Comparison of ENCODE assay signal across 17 mouse cellular contexts in genomic region chr12:83914202-83914740, GRCm38 (mm10). TPM values are rescaled to one million over a fixed set of nuclear protein-coding genes. Genes with fewer than 3 reads are reported as not detected.
DNase-seq lines count a peak whose midpoint lies in the region; ATAC-seq and TF ChIP-seq lines count a peak whose summit lies in the region.
"Had no signal": no experiment of that assay in that cellular context is flagged by ENCODE, and none has a peak within 500 bp of the region (broad histone marks: within the 10 kb centered on the region; RNA-seq: fewer than 3 reads in every experiment).

No protein-coding gene starts in this region.

- H3K9me3 ChIP-seq in heart, embryonic 11.5 days (replicated peaks; ENCODE audit: control insufficient read depth, low read length) = no peaks in the 10 kb centered on the region
- no peaks in the 10 kb centered on the region for H3K9me3 ChIP-seq in MEL (replicated peaks; ENCODE audit: insufficient read depth, low read length)
- H3K9me3 ChIP-seq: heart, embryonic 15.5 days; stomach, embryonic 15.5 days had no signal

- H3K4me3 ChIP-seq in heart, embryonic 11.5 days (ENCODE audit: low read depth, low read length) = no peak overlapping the region
- H3K4me3 ChIP-seq in MEL (ENCODE audit: control insufficient read depth in 1 of 2, insufficient read depth in 1 of 2, low read depth in 2 of 2, low read length in 2 of 2) = no peak overlapping the region
- H3K4me3 ChIP-seq: heart, embryonic 15.5 days; stomach, embryonic 15.5 days had no signal

- no peak for TF ChIP-seq EP300 in MEL (IDR thresholded peaks at IDR 0.05; ENCODE audit: low read depth in 1 of 2, low read length in 2 of 2)

- no peak overlapping the region for H3K27ac ChIP-seq in heart, embryonic 11.5 days (ENCODE audit: low read depth, low read length)
- no peak overlapping the region for H3K27ac ChIP-seq in MEL (ENCODE audit: control insufficient read depth, low read depth, low read length)
- H3K27ac ChIP-seq: heart, embryonic 15.5 days; stomach, embryonic 15.5 days had no signal

- no peak overlapping the region for H3K9ac ChIP-seq in heart, embryonic 11.5 days (ENCODE audit: low read depth, low read length)
- no peak overlapping the region for H3K9ac ChIP-seq in MEL (ENCODE audit: control insufficient read depth, low read depth, low read length, poor library complexity, severe bottlenecking)
- H3K9ac ChIP-seq: heart, embryonic 15.5 days; stomach, embryonic 15.5 days had no signal

- H3K79me2 ChIP-seq in MEL (ENCODE audit: control insufficient read depth, insufficient read depth, low read length, poor library complexity) = no peaks in the 10 kb centered on the region; the same call in 1 of the 2 replicates

- H3K4me2 ChIP-seq in heart, embryonic 11.5 days = no peak overlapping the region
- H3K4me2 ChIP-seq: heart, embryonic 15.5 days; midbrain, embryonic 11.5 days; stomach, embryonic 15.5 days had no signal

- no peaks in the 10 kb centered on the region for H3K27me3 ChIP-seq in heart, embryonic 11.5 days (ENCODE audit: control insufficient read depth, insufficient read depth, low read length)
- H3K27me3 ChIP-seq in MEL (ENCODE audit: control insufficient read depth in 1 of 2, insufficient read depth in 2 of 2, low read length in 2 of 2) = no peaks in the 10 kb centered on the region
- H3K27me3 ChIP-seq: heart, embryonic 15.5 days; stomach, embryonic 15.5 days had no signal

- ATAC-seq in heart, embryonic 11.5 days (replicated peaks; ENCODE audit: insufficient number of reproducible peaks, low FRiP score, low TSS enrichment) = no peak
- ATAC-seq in megakaryocyte progenitor cell, adult 5-6 weeks (replicated peaks; ENCODE audit: poor library complexity) = peak; percentile 85
- no peak for ATAC-seq in inflammation-experienced regulatory T-cells, adult 6 months
- ATAC-seq: intestine, embryonic 16.5 days had no signal

- no peaks in the 10 kb centered on the region for H3K36me3 ChIP-seq in heart, embryonic 11.5 days (ENCODE audit: control insufficient read depth, insufficient read depth, low read length)
- H3K36me3 ChIP-seq in MEL (ENCODE audit: control insufficient read depth in 1 of 2, insufficient read depth in 2 of 2, low read length in 2 of 2) = no peaks in the 10 kb centered on the region; a peak in 2 of 4 replicates
- H3K36me3 ChIP-seq: heart, embryonic 15.5 days; stomach, embryonic 15.5 days had no signal

- peak; percentile 74 for DNase-seq in heart, adult 11 months
- DNase-seq in MEL (ENCODE audit: low read depth, low spot score) = peak; percentile 44
- peak; percentile 87 for DNase-seq in cerebellum, adult 9-11 months
- DNase-seq in frontal cortex, postnatal 14 days (ENCODE audit: low spot score in 2 of 2) = no peak
- DNase-seq: adrenal gland, adult 2 months; gastrocnemius, postnatal 25 days; kidney, postnatal 25 days; liver; lung, postnatal 10 days; thymus, postnatal 36 days had no signal

- TF ChIP-seq CTCF in MEL (IDR thresholded peaks at IDR 0.05 in 2 of 3, conservative IDR thresholded peaks at IDR 0.05 in 1 of 3; ENCODE audit: control insufficient read depth in 1 of 3, insufficient read depth in 1 of 3, low read depth in 2 of 3, low read length in 3 of 3, poor library complexity in 1 of 3, severe bottlenecking in 1 of 3) = no peak

- no peaks in the 10 kb centered on the region; the same call in 1 of the 2 replicates for H3K4me1 ChIP-seq in heart, embryonic 11.5 days (ENCODE audit: control insufficient read depth, insufficient read depth, low read length)
- H3K4me1 ChIP-seq in MEL (ENCODE audit: control insufficient read depth in 1 of 2, insufficient read depth in 2 of 2, low read length in 2 of 2) = 0 out of 4 replicates have a peak, but pooled peaks cover 0 to 3% of the 10 kb centered on the region in 2 experiments
- H3K4me1 ChIP-seq: stomach, embryonic 15.5 days had no signal

- TF ChIP-seq POLR2A in MEL (IDR thresholded peaks at IDR 0.05; ENCODE audit: control insufficient read depth in 1 of 2, insufficient read depth in 1 of 2, low read depth in 1 of 2, low read length in 2 of 2, poor library complexity in 1 of 2) = no peak

- WGBS in heart, embryonic 11.5 days (ENCODE audit: insufficient replicate concordance) = 92% methylated on average over 4 of the region's 4 CpGs

- no peak for TF ChIP-seq RAD21 in MEL (IDR thresholded peaks at IDR 0.05; ENCODE audit: low read depth, low read length)

TF ChIP-seq in MEL, 35 proteins besides CTCF, POLR2A, EP300 and RAD21:
- TF ChIP-seq KAT2A (conservative IDR thresholded peaks at IDR 0.05; ENCODE audit: low read depth, low read length) = no peak
- no peak for TF ChIP-seq USF1 (IDR thresholded peaks at IDR 0.05; ENCODE audit: low read depth, low read length)
- TF ChIP-seq TBP (IDR thresholded peaks at IDR 0.05; ENCODE audit: low read depth, low read length) = peak; percentile 93
- peak; percentile 57; the same call in 1 of the 2 replicates for TF ChIP-seq UBTF (IDR thresholded peaks at IDR 0.05; ENCODE audit: borderline replicate concordance, insufficient read depth, low read depth, low read length)
- TF ChIP-seq JUND (IDR thresholded peaks at IDR 0.05; ENCODE audit: low read depth, low read length) = no peak

RNA-seq across cellular contexts. Expression of gene Numb, which starts 7.5 kb away (rescaled TPM):
- polyA plus RNA-seq in heart, embryonic 11.5 days (2014; fragmentation: Nextera tagmentation; extraction: Ambion mirVana) = 34.3 and 41.7 TPM in 2 replicates
- 8.4 and 10.6 TPM in 2 replicates for total RNA-seq in MEL (2012; rRNA removed)
- 10 to 100 TPM in 1 of 2 experiments, not detected in 1; 14.6 TPM for polyA plus RNA-seq in MEL (2012; ENCODE audit: insufficient read depth in 1 of 2, insufficient read length in 2 of 2, low read depth in 1 of 2, low replicate concordance in 2 of 2, missing spikeins in 1 of 2)
- 15.9 and 19.3 TPM in 2 replicates for total RNA-seq in megakaryocyte progenitor cell, adult 5-6 weeks (2015)
- total RNA-seq in megakaryocyte progenitor cell, adult 5-6 weeks (2017) = 12.6 and 26.8 TPM in 2 replicates
- 10 to 100 TPM; 30.5 to 42.4 (median 37.2) TPM for polyA plus RNA-seq in inflammation-experienced regulatory T-cells, adult 6 months (2017; shearing (Covaris generic))

RNA-seq across cellular contexts. Expression of gene Riox1, which starts 36.1 kb away (rescaled TPM):
- 9.6 and 10.4 TPM in 2 replicates for polyA plus RNA-seq in heart, embryonic 11.5 days (2014; fragmentation: Nextera tagmentation; extraction: Ambion mirVana)
- 43.4 and 46.6 TPM in 2 replicates for total RNA-seq in MEL (2012; rRNA removed)
- 10 to 100 TPM in 1 of 2 experiments, not detected in 1; 47.1 TPM for polyA plus RNA-seq in MEL (2012; ENCODE audit: insufficient read depth in 1 of 2, insufficient read length in 2 of 2, low read depth in 1 of 2, low replicate concordance in 2 of 2, missing spikeins in 1 of 2)
- total RNA-seq in megakaryocyte progenitor cell, adult 5-6 weeks (2015) = 13.5 and 14.6 TPM in 2 replicates
- 16.7 and 17.7 TPM in 2 replicates for total RNA-seq in megakaryocyte progenitor cell, adult 5-6 weeks (2017)
- 1 to 10 TPM; 1.3 to 2.2 (median 2.0) TPM for polyA plus RNA-seq in inflammation-experienced regulatory T-cells, adult 6 months (2017; shearing (Covaris generic))

Comparison
In these comparisons a context has a peak if more than half of its experiments do, and no peak if none do; other contexts are left out.
1. DNase-seq: peak in heart, adult 11 months (single experiment), MEL (single experiment) and cerebellum, adult 9-11 months (single experiment); none in frontal cortex, postnatal 14 days (0 of 2).